Comparison of ENCODE assay signal across 17 mouse cellular contexts in the genomic region with DNA sequence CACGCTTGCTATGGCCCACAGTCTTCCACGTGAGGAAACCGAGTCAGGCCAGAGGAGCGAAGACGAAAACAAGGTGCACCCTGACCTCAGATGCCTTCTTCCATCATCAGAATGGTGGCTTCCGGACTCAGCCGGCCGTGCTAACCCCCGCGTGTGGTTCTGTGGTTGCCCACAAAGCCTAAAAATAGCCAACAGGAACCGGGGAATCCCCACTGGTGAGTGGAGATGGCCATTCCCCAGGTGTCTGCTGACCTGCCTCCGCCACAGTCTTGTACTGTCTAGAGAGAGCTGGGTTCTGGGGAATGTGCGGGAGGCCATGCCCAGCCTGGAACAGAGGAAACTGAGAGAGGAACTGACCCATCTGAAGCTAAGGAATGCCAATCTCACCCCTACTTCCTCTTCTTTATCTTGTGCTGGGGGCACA. TPM values are rescaled to one million over a fixed set of nuclear protein-coding genes. Genes with fewer than 3 reads are reported as not detected.
DNase-seq lines count a peak whose midpoint lies in the region; ATAC-seq lines count a peak whose summit lies in the region.
"Had no signal": no experiment of that assay in that cellular context is flagged by ENCODE, and none has a peak within 500 bp of the region (broad histone marks: within the 10 kb centered on the region; RNA-seq: fewer than 3 reads in every experiment).

No protein-coding gene starts in this region.

- peak overlapping the region; percentile 24; the same call in 1 of the 2 replicates for H3K4me2 ChIP-seq in liver, embryonic 13.5 days
- no peak overlapping the region for H3K4me2 ChIP-seq in forebrain, embryonic 11.5 days (ENCODE audit: low read depth, low read length, severe bottlenecking)
- H3K4me2 ChIP-seq: hindbrain, embryonic 14.5 days; neural tube, embryonic 15.5 days had no signal

- no peak overlapping the region for H3K9ac ChIP-seq in liver, embryonic 13.5 days
- H3K9ac ChIP-seq in forebrain, embryonic 11.5 days (ENCODE audit: low read length) = no peak overlapping the region
- H3K9ac ChIP-seq: hindbrain, embryonic 14.5 days; neural tube, embryonic 15.5 days had no signal

- no peak overlapping the region for H3K4me3 ChIP-seq in liver, embryonic 13.5 days (replicated peaks)
- no peak overlapping the region for H3K4me3 ChIP-seq in embryonic facial prominence, embryonic 10.5 days
- H3K4me3 ChIP-seq in forebrain, embryonic 11.5 days (ENCODE audit: low read depth, low read length) = no peak overlapping the region
- H3K4me3 ChIP-seq: erythroblast, embryonic 14.5 days; limb, embryonic 10.5 days; neural tube, embryonic 15.5 days had no signal

- no peaks in the 10 kb centered on the region for H3K9me3 ChIP-seq in liver, embryonic 13.5 days (replicated peaks)
- no peaks in the 10 kb centered on the region for H3K9me3 ChIP-seq in embryonic facial prominence, embryonic 10.5 days
- no peaks in the 10 kb centered on the region for H3K9me3 ChIP-seq in forebrain, embryonic 11.5 days (ENCODE audit: control insufficient read depth, low read length)
- H3K9me3 ChIP-seq: limb, embryonic 10.5 days; neural tube, embryonic 15.5 days had no signal

- no peaks in the 10 kb centered on the region for H3K36me3 ChIP-seq in liver, embryonic 13.5 days
- no peaks in the 10 kb centered on the region for H3K36me3 ChIP-seq in embryonic facial prominence, embryonic 10.5 days (replicated peaks)
- H3K36me3 ChIP-seq in forebrain, embryonic 11.5 days (ENCODE audit: control insufficient read depth, insufficient read depth, low read length) = no peaks in the 10 kb centered on the region
- H3K36me3 ChIP-seq: limb, embryonic 10.5 days; neural tube, embryonic 15.5 days had no signal

- no peak for DNase-seq in liver, embryonic 13.5 days
- DNase-seq in liver = no peak
- DNase-seq in natural killer cell, adult 2 months (ENCODE audit: low spot score in 2 of 2) = peak; percentile 91 to 96
- peak; percentile 64 for DNase-seq in thymus, postnatal 25 days
- DNase-seq in frontal cortex, postnatal 14 days (ENCODE audit: low spot score in 2 of 2) = no peak
- no peak for DNase-seq in embryonic facial prominence, embryonic 10.5 days (ENCODE audit: low spot score)
- no peak for DNase-seq in forebrain, embryonic 11.5 days (ENCODE audit: low spot score)
- DNase-seq: adrenal gland, postnatal 36 days; cerebellum, postnatal 36 days; gastrocnemius, postnatal 10 days; kidney, postnatal 14 days; lung, postnatal 14 days had no signal

- WGBS in liver, embryonic 13.5 days (ENCODE audit: insufficient replicate concordance) = 17% methylated on average over 13 of the region's 13 CpGs
- WGBS in embryonic facial prominence, embryonic 10.5 days = 92% methylated on average over 13 of the region's 13 CpGs
- 88% methylated on average over 13 of the region's 13 CpGs for WGBS in forebrain, embryonic 11.5 days

- peaks cover 26% of the 10 kb centered on the region for H3K4me1 ChIP-seq in liver, embryonic 13.5 days (replicated peaks)
- H3K4me1 ChIP-seq in embryonic facial prominence, embryonic 10.5 days = peaks cover 17% of the 10 kb centered on the region
- peaks cover 6% of the 10 kb centered on the region; the same call in 1 of the 2 replicates for H3K4me1 ChIP-seq in forebrain, embryonic 11.5 days (replicated peaks; ENCODE audit: control insufficient read depth, insufficient read depth, low read length)

- H3K27ac ChIP-seq in liver, embryonic 13.5 days = no peak overlapping the region
- no peak overlapping the region for H3K27ac ChIP-seq in embryonic facial prominence, embryonic 10.5 days (replicated peaks)
- H3K27ac ChIP-seq in forebrain, embryonic 11.5 days (ENCODE audit: low read depth, low read length) = no peak overlapping the region
- H3K27ac ChIP-seq: hindbrain, embryonic 14.5 days; limb, embryonic 10.5 days; neural tube, embryonic 15.5 days had no signal

- ATAC-seq in liver, embryonic 13.5 days (ENCODE audit: low read depth) = no peak
- ATAC-seq in granulocyte monocyte progenitor cell, adult 5-6 weeks (replicated peaks; ENCODE audit: poor library complexity, severe bottlenecking) = peak; percentile 74
- no peak for ATAC-seq in forebrain, embryonic 11.5 days (replicated peaks; ENCODE audit: low FRiP score)

- H3K27me3 ChIP-seq in liver, embryonic 13.5 days = 0 out of 2 replicates have a peak, but pooled peaks cover under 1% of the 10 kb centered on the region
- H3K27me3 ChIP-seq in embryonic facial prominence, embryonic 10.5 days (replicated peaks; ENCODE audit: low read depth, poor library complexity, severe bottlenecking) = no peaks in the 10 kb centered on the region
- no peaks in the 10 kb centered on the region for H3K27me3 ChIP-seq in forebrain, embryonic 11.5 days (ENCODE audit: control insufficient read depth, insufficient read depth, low read length)
- H3K27me3 ChIP-seq: neural tube, embryonic 15.5 days had no signal

RNA-seq across cellular contexts. Expression of a gene that starts 45.4 kb away (rescaled TPM):
- polyA plus RNA-seq in liver, embryonic 13.5 days (2015; fragmentation: Nextera tagmentation; extraction: Ambion mirVana) = 3.2 and 5.7 TPM in 2 replicates
- total RNA-seq in granulocyte monocyte progenitor cell, adult 5-6 weeks (2014; fragmentation: Nextera tagmentation) = not detected in 2 replicates
- not detected in 2 replicates for total RNA-seq in granulocyte monocyte progenitor cell, adult 5-6 weeks (2017)
- polyA plus RNA-seq in embryonic facial prominence, embryonic 10.5 days (2016; fragmentation: Nextera tagmentation; extraction: Ambion mirVana) = 3.6 and 3.7 TPM in 2 replicates
- polyA plus RNA-seq in forebrain, embryonic 11.5 days (2014; fragmentation: Nextera tagmentation; extraction: Ambion mirVana) = 4.4 and 5.2 TPM in 2 replicates

Comparison
In these comparisons a context has a peak if more than half of its experiments do, and no peak if none do; other contexts are left out.
1. DNase-seq: peak in natural killer cell, adult 2 months (2 of 2) and thymus, postnatal 25 days (single experiment); none in liver, embryonic 13.5 days (single experiment), liver (single experiment), frontal cortex, postnatal 14 days (0 of 2), embryonic facial prominence, embryonic 10.5 days (single experiment) and forebrain, embryonic 11.5 days (single experiment).